Mouse (Mus musculus) E14TG2a.4 (cell line): ENCODE results near the gene Cpa5.

Source experiments
- H3K27me3 ChIP-seq: 2 replicates; pipeline ENCODE4 v1.6.1; 2014; ENCODE audit warnings: low read length, control low read depth; ENCODE audit not compliant: insufficient read depth
- H3K36me3 ChIP-seq: 2 replicates; pipeline ENCODE4 v1.6.1; 2014; ENCODE audit warnings: low read length, control low read depth; ENCODE audit not compliant: insufficient read depth
- H3K4me1 ChIP-seq: replicated peaks from 2 replicates; pipeline ENCODE4 v1.6.1; 2014; ENCODE audit warnings: low read depth, low read length, control low read depth
- H3K4me3 ChIP-seq: replicated peaks from 2 replicates; pipeline ENCODE4 v1.5.1; 2014; ENCODE audit warnings: mild to moderate bottlenecking, low read length
- H3K9me3 ChIP-seq: 2 replicates; pipeline ENCODE4 v1.6.1; 2014; ENCODE audit warnings: low read length, control low read depth
- CTCF ChIP-seq: conservative IDR thresholded peaks from 2 replicates; pipeline ENCODE4 v1.5.1; 2014; ENCODE audit warnings: low read length
- NANOG ChIP-seq: IDR thresholded peaks from 2 replicates; pipeline ENCODE4 v1.6.1; 2014; ENCODE audit warnings: borderline replicate concordance, low read length, mixed read lengths
- POU5F1 ChIP-seq: IDR thresholded peaks from 2 replicates; pipeline ENCODE4 v1.6.1; 2014; ENCODE audit warnings: low read length, borderline replicate concordance

Cpa5 gene

DNA sequence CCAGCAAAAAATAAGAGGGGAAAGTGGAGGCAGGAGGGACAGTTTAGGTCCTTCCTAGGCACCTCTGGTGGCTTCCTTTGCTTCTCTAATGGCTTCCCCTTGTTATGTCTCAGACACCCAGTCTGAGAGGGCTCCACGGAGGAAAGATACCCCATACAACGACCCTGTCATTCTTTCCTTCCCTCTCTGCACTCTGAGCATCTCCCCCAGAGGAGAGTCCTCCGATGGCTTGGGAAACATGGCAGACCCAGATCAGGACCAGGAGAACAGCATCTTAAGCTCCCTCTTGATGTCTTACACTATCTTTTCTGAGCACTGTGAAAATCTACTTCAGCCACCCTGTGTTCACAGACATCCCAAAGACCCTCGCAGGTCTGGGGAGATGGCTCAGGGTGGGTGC lies 4.9 kb downstream of the Cpa5 start:
- no peaks in the 10 kb centered on the region for H3K36me3 ChIP-seq
- peaks cover 4% of the 10 kb centered on the region; the same call in 1 of the 2 replicates for H3K9me3 ChIP-seq
- TF ChIP-seq CTCF (no peak), NANOG (no peak), POU5F1 (no peak)
- H3K4me1 ChIP-seq, result peaks cover 35% of the 10 kb centered on the region
- H3K27me3 ChIP-seq, result peaks cover 37% of the 10 kb centered on the region
- H3K4me3 ChIP-seq, result no peak overlapping the region

GRCm38 (mm10) chr6:30616491-30616941 lies 5.7 kb downstream of the Cpa5 start:
- no peaks in the 10 kb centered on the region for H3K9me3 ChIP-seq

GRCm38 (mm10) chr6:30617020-30617958 lies 6.5 kb downstream of the Cpa5 start:
- TF ChIP-seq CTCF (no peak), POU5F1 (no peak), NANOG (no peak)
- H3K36me3 ChIP-seq, result no peaks in the 10 kb centered on the region

More at GRCm38 (mm10) chr6:30616491-30616941, 5.7 kb downstream of the Cpa5 start:
- Histone ChIP-seq H3K4me3 (no peak overlapping the region), H3K27me3 (peaks cover 37% of the 10 kb centered on the region), H3K4me1 (peaks cover 35% of the 10 kb centered on the region), H3K36me3 (no peaks in the 10 kb centered on the region)
- TF ChIP-seq POU5F1 (no peak), NANOG (no peak), CTCF (no peak)

DNA sequence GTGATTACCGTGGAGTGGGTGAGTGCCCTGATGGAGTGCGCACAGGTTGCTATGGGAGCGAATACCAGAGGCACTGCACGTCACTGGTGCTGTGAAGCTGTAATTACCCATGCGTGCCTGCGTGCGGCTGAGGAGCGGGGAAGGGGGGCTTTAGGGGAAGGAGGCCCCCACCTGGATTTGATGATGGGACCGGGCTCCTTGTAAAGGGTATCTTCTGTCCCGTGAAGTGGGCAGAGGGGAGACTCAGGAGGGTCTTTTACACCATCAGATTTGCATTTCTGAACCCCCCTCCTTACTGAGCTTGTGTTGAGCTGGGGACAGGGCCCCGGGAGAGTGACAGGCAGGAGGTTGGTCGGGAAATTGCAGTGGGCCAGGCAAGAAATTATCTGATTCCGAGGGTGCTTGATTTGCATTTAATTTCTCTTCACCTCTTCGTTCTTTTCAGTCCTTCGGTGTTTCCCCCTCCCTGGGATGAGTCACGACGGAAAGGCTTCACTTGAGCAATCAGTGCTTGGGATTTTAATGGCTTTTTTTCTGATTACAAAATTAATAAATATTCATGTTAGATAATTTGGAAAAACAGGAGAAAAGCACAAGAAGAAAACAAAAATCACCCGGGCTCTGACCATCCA lies 7.3 kb downstream of the Cpa5 start:
- peaks cover 35% of the 10 kb centered on the region for H3K4me1 ChIP-seq
- no peak for TF ChIP-seq POU5F1
- no peak for TF ChIP-seq CTCF
- no peak for TF ChIP-seq NANOG
- H3K36me3 ChIP-seq, result no peaks in the 10 kb centered on the region
- H3K27me3 ChIP-seq, result peaks cover 38% of the 10 kb centered on the region
- no peaks in the 10 kb centered on the region for H3K9me3 ChIP-seq
- H3K4me3 ChIP-seq, result no peak overlapping the region

More at GRCm38 (mm10) chr6:30617020-30617958, 6.5 kb downstream of the Cpa5 start:
- H3K4me3 ChIP-seq, result no peak overlapping the region
- peaks cover 36% of the 10 kb centered on the region for H3K27me3 ChIP-seq
- H3K9me3 ChIP-seq, result no peaks in the 10 kb centered on the region
- peaks cover 35% of the 10 kb centered on the region for H3K4me1 ChIP-seq

DNA sequence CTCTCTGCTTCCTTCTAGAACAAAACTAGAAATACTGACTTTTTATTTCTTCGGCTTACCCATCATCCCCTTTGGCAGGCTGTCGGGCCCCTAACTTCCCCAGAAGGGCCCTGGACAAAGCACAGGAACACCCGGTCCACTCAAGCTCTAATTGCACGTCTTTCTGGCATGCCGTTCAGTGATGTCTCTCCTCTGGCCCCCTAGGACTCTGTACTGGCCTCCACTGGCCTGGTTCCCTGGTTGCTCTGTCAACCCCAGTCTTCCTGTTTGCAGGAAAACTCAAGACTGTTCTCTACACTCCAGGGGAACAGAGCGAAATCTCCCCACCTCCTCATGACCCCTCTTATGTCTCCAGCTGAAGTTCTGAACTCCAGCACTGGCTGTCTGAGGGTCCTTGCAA lies 7.9 kb downstream of the Cpa5 start:
- Histone ChIP-seq H3K4me3 (no peak overlapping the region), H3K9me3 (no peaks in the 10 kb centered on the region), H3K36me3 (no peaks in the 10 kb centered on the region), H3K27me3 (peaks cover 37% of the 10 kb centered on the region), H3K4me1 (peaks cover 35% of the 10 kb centered on the region)
- no peak for TF ChIP-seq CTCF
- no peak for TF ChIP-seq POU5F1
- TF ChIP-seq NANOG, result no peak

- no peaks in the 10 kb centered on the region for H3K9me3 ChIP-seq
- H3K36me3 ChIP-seq, result no peaks in the 10 kb centered on the region
- peaks cover 32% of the 10 kb centered on the region for H3K27me3 ChIP-seq
- peaks cover 35% of the 10 kb centered on the region for H3K4me1 ChIP-seq
- no peak overlapping the region for H3K4me3 ChIP-seq
- no peak for TF ChIP-seq POU5F1
- TF ChIP-seq NANOG, result no peak
- TF ChIP-seq CTCF, result no peak
Observed at GRCm38 (mm10) chr6:30619606-30620005, 8.8 kb downstream of the Cpa5 start.

DNA sequence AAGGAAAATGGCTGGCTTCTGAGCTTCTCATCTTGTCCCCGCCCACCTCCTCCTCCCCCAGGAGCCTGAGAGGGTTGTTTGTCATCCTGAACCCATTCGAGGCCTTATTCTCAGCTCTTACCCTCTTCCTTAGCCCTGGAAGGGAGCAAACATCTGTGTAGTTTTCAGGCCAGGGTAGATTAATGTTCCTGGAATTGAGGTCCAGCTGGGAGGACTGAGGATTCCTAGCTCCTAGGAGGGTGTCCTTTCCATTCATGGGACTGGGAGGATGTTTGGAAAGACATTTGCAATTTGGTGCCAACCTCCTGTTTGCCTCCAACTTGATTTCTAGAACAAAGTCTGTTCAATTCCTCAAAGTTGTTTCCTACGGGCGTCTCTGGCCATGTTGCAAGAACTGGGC lies 9.8 kb downstream of the Cpa5 start:
- H3K4me3 ChIP-seq, result no peak overlapping the region
- no peaks in the 10 kb centered on the region for H3K36me3 ChIP-seq
- H3K9me3 ChIP-seq, result no peaks in the 10 kb centered on the region
- H3K27me3 ChIP-seq, result peaks cover 31% of the 10 kb centered on the region
- peaks cover 35% of the 10 kb centered on the region for H3K4me1 ChIP-seq
- TF ChIP-seq CTCF (no peak), NANOG (no peak), POU5F1 (no peak)

- H3K36me3 ChIP-seq, result no peaks in the 10 kb centered on the region
- H3K9me3 ChIP-seq, result no peaks in the 10 kb centered on the region
- H3K4me3 ChIP-seq, result no peak overlapping the region
- peaks cover 35% of the 10 kb centered on the region for H3K4me1 ChIP-seq
- H3K27me3 ChIP-seq, result peaks cover 27% of the 10 kb centered on the region
- TF ChIP-seq CTCF (no peak), NANOG (no peak), POU5F1 (no peak)
Observed at GRCm38 (mm10) chr6:30620994-30621393, 10.2 kb downstream of the Cpa5 start.
